In the genomic region with DNA sequence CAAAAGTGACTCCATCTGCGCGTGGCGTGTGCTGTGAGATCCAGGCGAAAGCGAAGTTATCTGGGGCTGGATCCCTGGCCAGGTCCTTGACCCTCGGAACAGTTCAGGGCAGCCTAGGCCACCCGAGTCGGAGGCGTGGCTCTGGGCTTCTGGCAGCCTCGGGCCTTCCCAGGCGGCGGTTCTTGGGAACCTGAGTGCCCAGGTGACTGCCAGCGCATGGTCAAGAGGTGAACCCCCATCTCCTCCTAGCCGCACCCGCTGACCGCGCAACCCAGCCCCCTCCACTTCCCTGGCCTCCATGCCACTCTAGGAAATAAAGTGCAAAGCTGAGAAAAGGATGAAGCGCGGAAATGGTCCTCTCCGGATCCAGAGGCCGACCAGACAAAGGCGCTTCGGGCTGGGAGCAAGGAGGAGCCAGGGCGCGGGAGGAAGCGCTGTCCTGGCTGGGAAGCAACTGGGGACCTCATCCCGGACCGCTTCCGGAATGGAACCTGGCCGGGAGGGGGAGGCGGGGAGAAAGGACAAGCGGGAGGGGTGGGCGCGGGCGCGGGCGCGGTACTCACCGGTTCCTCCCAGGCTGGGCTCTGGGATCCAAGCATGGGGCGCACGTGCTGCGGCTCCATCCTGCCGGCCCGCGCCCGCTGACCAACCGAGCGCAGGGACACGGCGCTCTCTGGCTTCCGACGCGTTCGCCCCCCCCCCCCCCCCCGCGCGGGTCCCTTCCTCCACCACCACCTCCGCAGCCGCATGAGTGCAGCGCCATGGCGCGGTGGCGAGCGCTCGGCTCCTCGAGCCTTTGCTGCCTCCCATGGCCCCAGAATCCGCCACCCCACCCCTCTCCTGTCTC, we compare ENCODE assay signal across 8 mouse cellular contexts. TPM values are rescaled to one million over a fixed set of nuclear protein-coding genes. Genes with fewer than 3 reads are reported as not detected.
DNase-seq lines count a peak whose midpoint lies in the region; ATAC-seq and TF ChIP-seq lines count a peak whose summit lies in the region.
"Not testable (repeated sequence)": the region's sequence is repeated elsewhere in the genome, so short reads cannot be mapped to it uniquely, and the experiment has no call there.

No protein-coding gene starts in this region.

- not testable (repeated sequence) for H3K9me3 ChIP-seq in embryonic facial prominence, embryonic 13.5 days; hindbrain, postnatal 0 days (ENCODE audit: low read length)

- not testable (repeated sequence) for H3K27me3 ChIP-seq in embryonic facial prominence, embryonic 13.5 days; hindbrain, postnatal 0 days (ENCODE audit: insufficient read depth, low read length)

- not testable (repeated sequence) for H3K4me1 ChIP-seq in embryonic facial prominence, embryonic 13.5 days; hindbrain, postnatal 0 days (ENCODE audit: insufficient read depth, low read length)

- under 1% methylated on average over 37 of the region's 67 CpGs for WGBS in embryonic facial prominence, embryonic 13.5 days
- WGBS in hindbrain, postnatal 0 days, result 1% methylated on average over 29 of the region's 67 CpGs

- not testable (repeated sequence) for ATAC-seq in embryonic facial prominence, embryonic 13.5 days (ENCODE audit: insufficient number of reproducible peaks, insufficient read depth, low FRiP score, low TSS enrichment, low read depth); hindbrain, postnatal 0 days

- not testable (repeated sequence) for H3K36me3 ChIP-seq in embryonic facial prominence, embryonic 13.5 days; hindbrain, postnatal 0 days (ENCODE audit: insufficient read depth, low read length)

- peak overlapping the region; percentile 65 for H3K9ac ChIP-seq in embryonic facial prominence, embryonic 13.5 days
- H3K9ac ChIP-seq in hindbrain, postnatal 0 days (replicated peaks; ENCODE audit: low read length), result not testable (repeated sequence)

- TF ChIP-seq CTCF in hindbrain, postnatal 0 days (IDR thresholded peaks at IDR 0.05; ENCODE audit: low read depth), result not testable (repeated sequence)

- DNase-seq in adrenal gland, adult (ENCODE audit: inconsistent age in 2 of 2, low spot score in 1 of 2), result peak; percentile 6 to 36
- DNase-seq in heart, adult 18-20 months, result peak; percentile 8 to 22
- peak; percentile 8 for DNase-seq in hindbrain, postnatal 0 days (ENCODE audit: low spot score)
- peak; percentile 24 for DNase-seq in left cerebral cortex, postnatal 4 days
- DNase-seq in lung, postnatal 4 days, result peak; percentile 4 to 35
- DNase-seq in right cerebral cortex, postnatal 10 days (ENCODE audit: low spot score in 2 of 2), result peak; percentile 21 to 23
- peak; percentile 25 for DNase-seq in urinary bladder, adult 2 months (ENCODE audit: low spot score)

- peak overlapping the region; percentile 47 for H3K4me3 ChIP-seq in embryonic facial prominence, embryonic 13.5 days
- H3K4me3 ChIP-seq in hindbrain, postnatal 0 days (ENCODE audit: low read length), result peak overlapping the region; percentile 37

- not testable (repeated sequence) for H3K27ac ChIP-seq in embryonic facial prominence, embryonic 13.5 days; hindbrain, postnatal 0 days

- intact Hi-C loops in left cerebral cortex, postnatal 4 days (cut with DNase I), result not testable (repeated sequence)

- H3K4me2 ChIP-seq in embryonic facial prominence, embryonic 13.5 days, result peak overlapping the region; percentile 58
- H3K4me2 ChIP-seq in hindbrain, postnatal 0 days (ENCODE audit: low read depth, low read length), result peak overlapping the region; percentile 37; the same call in 1 of the 2 replicates

RNA-seq across cellular contexts. Expression of a gene that starts 14.5 kb away (rescaled TPM):
- 5.0 and 5.1 TPM in 2 replicates for polyA plus RNA-seq in embryonic facial prominence, embryonic 13.5 days (2015; fragmentation: Nextera tagmentation; extraction: Ambion mirVana)
- under 1 TPM; 0.49 to 0.57 TPM for total RNA-seq in heart, adult 18-20 months (2021)
- 6.0 and 9.5 TPM in 2 replicates for total RNA-seq in hindbrain, postnatal 0 days (2014; rRNA removed)
- 12.5 and 13.4 TPM in 2 replicates for polyA plus RNA-seq in hindbrain, postnatal 0 days (2015; fragmentation: Nextera tagmentation; extraction: Ambion mirVana)
- total RNA-seq in left cerebral cortex, postnatal 4 days (2021), result 10 to 100 TPM; 14.5 to 15.8 TPM
- polyA plus RNA-seq in urinary bladder, adult 2 months (2012; rRNA removed), result 9.9 and 19.2 TPM in 2 replicates

RNA-seq across cellular contexts. Expression of a gene that starts 17.6 kb away (rescaled TPM):
- polyA plus RNA-seq in embryonic facial prominence, embryonic 13.5 days (2015; fragmentation: Nextera tagmentation; extraction: Ambion mirVana), result not detected in 2 replicates
- total RNA-seq in heart, adult 18-20 months (2021), result not detected
- not detected in 2 replicates for total RNA-seq in hindbrain, postnatal 0 days (2014; rRNA removed)
- not detected in 2 replicates for polyA plus RNA-seq in hindbrain, postnatal 0 days (2015; fragmentation: Nextera tagmentation; extraction: Ambion mirVana)
- total RNA-seq in left cerebral cortex, postnatal 4 days (2021), result under 1 TPM; 0.52 to 0.97 TPM
- polyA plus RNA-seq in urinary bladder, adult 2 months (2012; rRNA removed), result not detected in 2 replicates

RNA-seq across cellular contexts. Expression of a gene that starts 36.6 kb away (rescaled TPM):
- polyA plus RNA-seq in embryonic facial prominence, embryonic 13.5 days (2015; fragmentation: Nextera tagmentation; extraction: Ambion mirVana), result not detected in 2 replicates
- total RNA-seq in heart, adult 18-20 months (2021), result not detected
- total RNA-seq in hindbrain, postnatal 0 days (2014; rRNA removed), result not detected in 2 replicates
- polyA plus RNA-seq in hindbrain, postnatal 0 days (2015; fragmentation: Nextera tagmentation; extraction: Ambion mirVana), result not detected in 2 replicates
- total RNA-seq in left cerebral cortex, postnatal 4 days (2021), result not detected
- 0.04 TPM in 1 of 2 replicates, not detected in the other for polyA plus RNA-seq in urinary bladder, adult 2 months (2012; rRNA removed)
